Mouse (Mus musculus): ENCODE results near the gene Tub. TPM values are rescaled to one million over a fixed set of nuclear protein-coding genes. Genes with fewer than 3 reads are reported as not detected.

Tub gene
- total RNA-seq (2023; ENCODE audit: inconsistent age): 2.5 to 3.9 TPM (median 3.3 TPM) in 4 replicates

GRCm38 (mm10) chr7:108950312-108950761, at the start of gene Tub:
Gene Tub (plus strand): TSS chr7:108950338.

DNA sequence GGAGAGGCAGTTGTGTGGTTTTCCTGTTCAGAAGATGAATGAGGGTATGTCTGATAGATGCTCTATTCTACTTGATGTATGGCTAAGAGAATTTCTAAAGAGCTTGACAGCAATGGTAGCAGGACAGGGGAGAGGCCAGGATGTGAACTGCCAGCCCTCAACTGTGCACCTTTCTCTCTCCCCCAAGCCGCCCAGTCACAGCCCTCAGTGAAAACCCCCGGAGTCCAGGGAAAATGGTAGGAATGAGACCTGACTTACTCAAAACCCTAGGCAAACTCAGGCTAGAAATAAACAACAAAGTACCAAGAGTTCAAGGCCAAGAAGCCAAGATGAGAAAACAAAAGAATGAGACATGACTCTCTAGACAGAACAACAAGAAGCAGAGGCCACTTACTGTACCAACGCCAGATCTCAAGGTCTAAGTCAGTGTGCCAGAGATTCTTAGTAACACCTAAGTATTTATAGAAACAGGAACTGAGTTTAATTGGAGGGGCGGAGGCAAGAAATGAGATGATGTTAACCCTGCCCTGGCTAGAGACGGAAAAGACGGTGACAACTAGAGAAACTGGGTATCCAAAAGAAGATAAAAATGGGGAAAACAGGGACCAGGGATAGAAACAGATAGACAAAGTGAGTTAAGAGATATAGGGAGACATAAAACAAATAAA, 20.3 kb upstream of the Tub start, which contains the start of gene Nlrp10:
Gene Nlrp10 (minus strand): TSS at position 453 of the 668 bp plus-strand sequence.

DNA sequence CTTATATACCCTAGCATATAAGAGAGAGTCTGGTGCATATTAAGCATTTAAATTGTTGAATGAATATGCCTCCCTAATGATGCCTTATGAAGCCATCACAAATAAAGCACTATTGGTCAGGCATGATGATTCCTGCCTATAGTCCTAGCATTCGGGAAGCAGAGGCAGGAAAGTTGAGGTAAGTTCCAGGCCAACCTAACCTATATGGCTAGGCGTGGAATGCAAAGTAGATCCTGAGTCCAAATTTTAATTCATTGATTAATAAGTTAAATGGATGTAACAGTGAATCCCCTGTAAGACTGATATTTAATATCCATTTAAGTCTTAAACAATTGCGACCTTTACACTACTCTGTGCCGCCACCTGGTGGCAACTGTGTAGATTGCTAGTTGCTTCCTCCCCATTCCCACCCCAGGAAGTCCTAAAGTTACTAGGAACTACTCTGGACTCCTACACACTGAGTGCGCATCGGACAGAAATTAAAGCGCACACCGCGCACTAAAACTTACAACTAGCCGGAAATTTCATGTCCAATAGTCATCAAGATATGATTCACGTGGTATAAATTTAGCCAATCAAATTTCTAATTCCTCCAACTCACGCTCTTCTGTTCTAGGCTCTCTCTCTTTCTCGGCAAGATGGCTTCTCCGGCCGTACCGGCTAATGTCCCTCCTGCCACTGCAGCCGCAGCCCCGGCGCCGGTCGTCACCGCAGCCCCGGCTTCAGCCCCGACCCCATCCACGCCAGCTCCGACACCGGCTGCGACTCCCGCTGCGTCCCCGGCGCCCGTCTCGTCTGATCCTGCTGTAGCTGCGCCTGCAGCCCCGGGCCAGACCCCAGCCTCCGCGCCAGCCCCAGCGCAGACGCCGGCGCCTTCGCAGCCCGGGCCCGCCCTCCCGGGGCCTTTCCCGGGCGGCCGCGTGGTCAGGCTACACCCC, 16.1 kb upstream of the Tub start, which contains the start of gene Eif3f:
Gene Eif3f (plus strand): TSS at position 624 of the 938 bp plus-strand sequence.

DNA sequence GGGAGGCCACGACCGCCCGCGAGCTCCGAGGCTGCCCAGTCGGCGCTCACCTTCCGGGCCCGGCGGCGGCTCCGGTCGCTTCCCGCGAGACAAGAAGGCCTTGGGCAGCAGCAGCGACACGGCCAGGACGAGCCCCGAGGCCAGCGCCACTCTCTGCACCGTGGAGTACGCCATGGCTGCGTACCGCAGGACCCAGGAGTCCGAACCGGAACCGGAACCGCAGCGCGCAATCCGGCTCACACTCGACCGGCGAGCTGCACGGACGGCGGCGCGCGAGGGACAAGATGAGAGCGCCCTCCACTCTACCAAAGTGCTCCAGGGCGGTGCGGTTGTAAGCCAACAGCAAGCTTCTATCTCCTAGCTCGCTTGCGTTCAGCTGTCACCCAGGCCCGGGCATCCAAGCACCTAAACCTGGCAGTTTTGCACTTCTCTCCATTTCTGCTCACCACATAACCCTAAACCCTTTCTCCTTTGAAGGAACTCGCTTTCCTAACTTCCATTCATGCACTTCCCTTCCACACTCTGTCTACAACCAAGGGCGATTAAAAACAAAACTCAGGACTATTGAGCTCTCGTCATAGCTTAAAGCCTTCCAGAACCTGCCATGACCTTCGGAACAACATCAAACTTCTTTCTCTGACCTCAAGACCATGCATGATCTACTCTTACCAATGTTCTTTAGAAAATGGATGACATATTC, 133.1 kb downstream of the Tub start, which contains the start of gene Ric3:
Gene Ric3 (minus strand): TSS at position 219 of the 700 bp plus-strand sequence.

Other genes starting within 250 kb of the Tub start
- not detected in 4 replicates for gene Olfr512, start 237.0 kb upstream of the Tub start, total RNA-seq (2023; ENCODE audit: inconsistent age)
- not detected in 4 replicates for gene Olfr513, start 199.4 kb upstream of the Tub start, total RNA-seq (2023; ENCODE audit: inconsistent age)
- not detected in 4 replicates for gene Olfr514, start 124.3 kb upstream of the Tub start, total RNA-seq (2023; ENCODE audit: inconsistent age)
- gene Olfr516, start 99.8 kb upstream of the Tub start, total RNA-seq (2023; ENCODE audit: inconsistent age): not detected in 4 replicates
- not detected in 4 replicates for gene Olfr517, start 78.0 kb upstream of the Tub start, total RNA-seq (2023; ENCODE audit: inconsistent age)
- gene Olfr518, start 65.3 kb upstream of the Tub start, total RNA-seq (2023; ENCODE audit: inconsistent age): not detected in 4 replicates
- not detected in 4 replicates for gene Olfr519, start 55.9 kb upstream of the Tub start, total RNA-seq (2023; ENCODE audit: inconsistent age)
- gene Nlrp10, start 20.2 kb upstream of the Tub start, total RNA-seq (2023; ENCODE audit: inconsistent age): 3.1 to 4.1 TPM (median 3.8 TPM) in 4 replicates
- 257 to 279 TPM (median 260 TPM) in 4 replicates for gene Eif3f, start 15.9 kb upstream of the Tub start, total RNA-seq (2023; ENCODE audit: inconsistent age)
- gene Ric3, start 133.0 kb downstream of the Tub start, total RNA-seq (2023; ENCODE audit: inconsistent age): 0.22 to 0.48 TPM (median 0.35 TPM) in 4 replicates
- not detected in 4 replicates for gene Lmo1, start 224.9 kb downstream of the Tub start, total RNA-seq (2023; ENCODE audit: inconsistent age)

All from B cell, adult (primary cell).